Mouse (Mus musculus): ENCODE measurements around the gene Enox1.

Enox1 gene

DNA sequence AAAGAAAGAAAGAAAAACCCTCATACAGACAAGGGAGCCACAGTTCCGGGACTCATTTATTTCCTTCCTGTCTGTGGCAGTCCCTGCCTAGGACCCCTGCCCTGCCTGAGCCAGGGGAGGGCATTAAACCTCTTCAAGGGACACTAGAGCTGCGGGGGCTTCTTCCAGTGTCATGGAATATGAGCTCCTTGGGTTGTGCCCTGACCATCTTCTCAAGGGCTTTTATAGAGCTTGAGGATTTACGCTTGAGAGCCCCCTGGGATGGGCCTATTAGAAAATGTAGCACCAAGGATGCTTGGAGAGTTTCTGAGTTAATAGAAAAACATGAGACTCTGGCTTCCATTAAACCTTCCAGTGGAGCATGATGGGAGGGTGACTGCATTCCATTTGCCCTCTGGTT lies 39.7 kb downstream of the Enox1 start:
- DNase-seq (ENCODE audit: low spot score) = no peak

DNA sequence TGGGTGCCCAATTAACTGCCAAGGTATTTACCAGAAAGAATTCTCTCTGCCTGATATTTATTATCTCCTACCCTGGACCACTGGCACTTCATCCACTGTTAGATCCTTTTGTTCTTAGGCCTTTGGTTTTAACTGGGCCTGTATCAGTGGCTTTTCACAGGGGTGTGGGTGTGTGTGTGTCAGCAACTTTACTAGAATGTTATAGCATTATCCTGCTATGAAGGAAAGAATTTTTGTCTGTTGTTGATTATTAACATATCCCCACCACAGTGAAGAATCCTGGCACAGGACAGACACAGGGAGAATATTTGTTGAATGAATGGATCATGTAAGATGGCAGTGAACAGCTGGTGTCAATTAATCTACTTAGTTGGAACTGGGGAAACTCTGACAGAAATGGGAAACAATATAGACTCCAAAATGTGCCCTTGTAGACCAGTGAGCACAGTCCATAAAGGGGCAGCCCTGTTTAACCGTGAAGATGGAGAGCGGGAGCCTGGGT lies 40.9 kb downstream of the Enox1 start:
- DNase-seq (ENCODE audit: low spot score) = no peak

DNA sequence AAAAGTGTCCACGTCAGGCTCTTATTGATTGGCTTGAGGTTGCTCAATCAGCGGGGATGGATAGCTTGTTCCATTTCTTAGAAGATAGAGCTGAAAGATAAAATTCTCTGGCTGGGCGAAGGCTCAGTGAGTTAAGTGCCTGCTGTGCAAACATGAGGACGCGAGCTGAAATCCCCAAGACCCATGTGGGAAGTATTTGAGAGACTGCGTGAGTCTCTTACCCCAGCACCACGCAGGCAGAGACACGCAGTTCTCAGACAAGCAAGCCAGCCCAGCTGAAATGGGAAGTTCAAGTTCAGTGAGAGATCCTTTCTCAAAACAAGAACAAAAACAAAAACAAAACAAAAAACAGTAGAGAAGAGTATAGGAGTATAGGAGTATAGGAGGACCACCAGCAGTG lies 54.3 kb downstream of the Enox1 start:
- DNase-seq (ENCODE audit: low spot score) = no peak

DNA sequence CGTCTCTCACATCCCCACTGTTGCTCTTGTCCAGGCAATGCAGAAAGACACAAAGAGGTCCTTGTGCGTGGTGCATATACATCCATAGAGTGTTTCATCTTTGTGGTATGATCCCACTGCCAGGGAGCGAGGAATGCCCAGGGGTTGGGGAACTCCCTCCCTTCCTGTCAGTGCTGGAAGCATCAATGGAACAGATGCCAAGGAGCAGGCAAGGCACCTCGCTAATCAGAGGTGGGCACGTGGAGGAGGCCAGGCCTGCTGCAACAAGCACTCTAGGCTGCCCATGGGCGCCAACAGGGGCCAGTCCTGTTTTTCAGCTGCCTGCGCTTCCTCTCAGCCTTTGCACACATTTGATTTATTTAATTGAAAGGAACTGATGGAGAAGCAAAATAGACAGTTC lies 56.6 kb downstream of the Enox1 start:
- no peak for DNase-seq (ENCODE audit: low spot score)

DNA sequence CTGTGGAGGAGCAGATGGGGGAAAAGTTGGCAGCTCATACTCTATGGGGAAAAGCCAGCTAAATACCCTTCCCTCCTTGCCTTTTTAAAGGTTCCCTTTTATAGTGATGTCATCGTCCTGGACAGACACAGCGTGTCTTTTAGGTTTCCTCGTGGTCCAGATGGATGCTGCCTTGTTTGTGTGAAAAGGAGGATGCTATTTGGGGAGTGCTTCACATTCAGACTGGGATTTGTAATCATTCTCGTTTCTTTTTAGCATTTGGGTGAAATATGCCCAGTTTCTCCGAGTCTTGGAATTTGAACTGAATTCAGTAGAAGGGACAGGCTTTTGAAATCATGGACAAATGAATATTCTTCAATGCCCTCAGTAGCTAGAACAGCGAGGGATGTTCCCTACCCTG lies 58.3 kb downstream of the Enox1 start:
- DNase-seq (ENCODE audit: low spot score) = no peak

DNA sequence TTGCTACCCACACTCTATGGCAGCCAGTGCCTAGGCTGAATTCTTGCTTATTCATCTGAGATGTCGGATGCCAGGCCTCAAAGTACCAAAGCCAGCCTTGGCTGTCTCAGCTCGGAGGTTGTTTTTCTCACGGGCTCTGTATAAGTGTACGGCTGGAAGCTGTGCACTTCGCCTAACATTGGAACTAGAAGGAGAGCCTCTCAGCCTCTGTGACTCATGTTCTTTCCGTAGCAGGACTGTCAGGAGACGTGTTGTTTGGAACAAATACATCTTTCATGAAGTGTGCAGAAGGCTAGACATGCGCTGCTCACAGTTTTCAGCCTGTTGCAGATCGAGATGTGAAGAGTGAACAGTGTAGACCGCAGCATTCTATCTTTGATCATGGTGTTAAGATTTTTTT lies 68.8 kb downstream of the Enox1 start:
- DNase-seq (ENCODE audit: low spot score) = no peak

DNA sequence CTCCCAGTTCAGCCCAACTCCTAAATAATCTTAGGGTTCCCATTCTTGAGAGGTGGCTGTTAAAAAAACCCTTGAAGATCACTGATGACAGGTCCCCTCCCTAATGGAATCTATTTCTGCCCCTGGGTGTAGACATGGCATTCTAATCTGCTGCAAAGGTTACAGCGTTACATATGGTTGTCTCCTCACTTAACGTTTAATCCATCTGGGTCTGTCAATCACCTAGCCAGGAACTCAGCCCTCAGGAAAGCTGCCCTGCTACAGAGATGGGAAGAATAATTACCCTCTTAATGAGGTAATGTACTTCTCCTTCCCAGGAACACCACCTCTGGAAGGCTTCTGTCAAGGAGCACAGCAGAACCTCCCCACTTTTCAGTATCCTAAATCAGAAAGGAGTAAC lies 82.2 kb downstream of the Enox1 start:
- DNase-seq (ENCODE audit: low spot score) = no peak

DNA sequence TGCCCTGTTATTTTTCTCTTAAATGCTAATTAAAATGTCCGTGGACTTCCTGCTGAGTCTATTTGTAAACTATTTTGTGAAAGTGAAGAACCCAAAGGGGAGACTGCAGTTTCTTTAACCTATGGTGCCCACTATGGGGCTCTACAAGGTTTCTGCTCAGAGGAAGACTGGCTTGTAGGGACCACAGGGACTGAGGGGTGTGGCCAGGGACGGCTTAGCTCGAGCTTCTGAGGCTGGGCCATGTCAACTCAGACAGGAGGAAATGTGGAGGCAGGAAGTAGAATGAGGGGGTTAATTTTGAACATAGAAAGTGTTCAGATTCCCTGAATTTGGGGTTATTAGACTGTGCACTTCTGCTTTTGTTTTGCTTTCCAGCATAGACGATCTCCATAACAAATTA lies 82.8 kb downstream of the Enox1 start:
- no peak for DNase-seq (ENCODE audit: low spot score)

DNA sequence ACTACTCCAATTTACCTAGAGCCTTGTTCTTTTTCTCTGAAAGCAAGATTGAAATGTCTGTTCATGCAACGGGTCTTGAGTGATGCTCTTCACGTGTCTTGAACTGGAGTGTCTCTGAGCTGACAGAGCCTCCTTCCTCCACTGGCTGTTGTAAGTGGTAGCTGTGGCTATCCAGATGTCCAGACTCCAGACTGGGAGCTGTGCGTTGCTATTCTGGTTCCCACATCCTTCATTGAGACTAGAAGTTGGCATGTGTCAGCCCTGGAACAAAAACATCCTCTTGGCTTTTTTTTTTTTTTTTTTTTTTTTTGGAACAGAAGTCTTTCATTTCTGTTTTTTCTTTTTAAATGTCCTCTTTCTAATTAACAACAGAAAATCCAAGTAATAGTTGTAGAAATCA lies 90.4 kb downstream of the Enox1 start:
- no peak for DNase-seq (ENCODE audit: low spot score)

DNA sequence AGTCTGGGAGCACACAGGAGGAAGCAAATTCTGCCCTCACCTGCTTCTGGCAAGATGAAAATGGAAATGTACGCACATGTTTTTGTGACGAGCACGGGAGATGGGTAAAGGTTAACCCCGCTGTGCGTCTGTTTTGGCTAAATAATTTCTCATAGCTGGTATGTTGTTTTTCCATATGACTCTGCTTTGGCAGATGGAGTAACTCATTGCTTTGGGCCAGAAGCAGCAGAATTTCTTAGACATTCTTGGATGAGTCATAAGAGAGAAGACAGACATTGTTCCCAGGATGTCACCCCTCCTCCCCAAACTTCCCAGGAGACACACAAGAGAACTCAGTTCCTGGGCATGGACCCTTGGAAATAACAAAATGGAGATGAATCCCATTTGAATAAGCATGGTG lies 91.9 kb downstream of the Enox1 start:
- DNase-seq (ENCODE audit: low spot score) = no peak

DNA sequence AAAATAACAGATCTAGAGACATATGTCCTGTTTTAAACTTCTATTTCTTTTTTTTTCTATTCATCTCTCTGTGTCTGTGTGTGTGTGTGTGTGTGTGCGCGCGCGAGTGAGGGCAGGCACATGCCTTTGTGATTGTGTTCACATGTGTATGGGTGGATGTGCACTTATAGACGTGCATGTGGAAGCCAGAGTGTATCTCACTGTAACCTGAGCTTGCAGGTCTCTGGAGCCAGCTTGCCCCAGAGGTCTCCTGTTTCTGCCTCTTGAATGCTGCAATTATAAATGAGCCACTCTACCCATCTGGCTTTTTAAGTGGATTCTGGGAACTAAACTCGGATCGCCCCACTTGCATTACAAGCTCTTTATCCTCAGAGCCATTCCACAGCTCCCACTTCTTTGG lies 92.4 kb downstream of the Enox1 start:
- no peak for DNase-seq (ENCODE audit: low spot score)

DNA sequence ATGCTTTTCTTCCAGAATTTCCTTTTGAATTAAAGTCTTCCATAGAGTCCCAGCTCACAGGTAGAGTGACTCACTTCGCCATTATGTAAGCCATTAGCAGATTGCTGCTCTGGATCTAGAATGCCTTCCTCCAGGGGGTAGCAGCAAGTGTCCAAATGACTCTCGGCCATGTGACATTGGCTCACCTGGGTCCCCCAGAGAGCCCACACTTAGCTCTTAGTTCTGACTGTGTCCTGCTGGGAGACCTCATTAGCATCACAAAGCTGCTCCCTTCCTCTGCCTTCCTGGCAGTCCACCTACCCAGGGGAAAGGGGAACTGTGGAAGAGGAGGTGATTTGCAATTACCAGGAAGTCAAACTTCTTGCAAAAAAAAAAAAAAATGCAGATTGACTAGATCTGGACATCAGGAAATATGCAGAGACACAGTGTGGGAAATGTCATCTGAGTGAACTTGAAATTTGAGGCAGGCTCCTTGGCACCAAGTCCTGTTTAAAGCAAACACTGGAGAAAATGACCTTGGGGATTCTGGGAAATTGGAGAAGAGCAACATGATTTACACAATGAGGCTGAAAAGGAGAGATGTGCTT lies 94.2 kb downstream of the Enox1 start:
- no peak for DNase-seq (ENCODE audit: low spot score)

DNA sequence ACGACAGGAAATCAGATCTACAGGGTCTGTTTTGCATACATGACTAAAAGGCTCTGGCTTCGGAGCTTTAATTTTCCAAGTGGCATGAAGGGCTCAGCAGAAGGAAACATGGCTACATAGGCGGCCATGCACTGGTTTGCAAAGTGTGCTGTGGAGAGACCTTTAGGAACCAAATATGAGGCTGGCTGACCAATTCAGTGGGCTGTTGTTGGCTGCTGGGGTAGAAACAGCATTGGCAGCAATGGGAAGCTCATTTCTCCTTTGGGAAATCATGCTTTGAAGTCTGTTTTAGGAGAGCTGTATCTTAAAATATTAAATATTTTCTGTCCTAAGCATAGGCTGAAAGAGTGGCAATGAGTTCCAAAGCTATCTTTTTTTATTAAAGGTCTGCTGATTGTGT lies 98.6 kb downstream of the Enox1 start:
- DNase-seq (ENCODE audit: low spot score) = no peak

DNA sequence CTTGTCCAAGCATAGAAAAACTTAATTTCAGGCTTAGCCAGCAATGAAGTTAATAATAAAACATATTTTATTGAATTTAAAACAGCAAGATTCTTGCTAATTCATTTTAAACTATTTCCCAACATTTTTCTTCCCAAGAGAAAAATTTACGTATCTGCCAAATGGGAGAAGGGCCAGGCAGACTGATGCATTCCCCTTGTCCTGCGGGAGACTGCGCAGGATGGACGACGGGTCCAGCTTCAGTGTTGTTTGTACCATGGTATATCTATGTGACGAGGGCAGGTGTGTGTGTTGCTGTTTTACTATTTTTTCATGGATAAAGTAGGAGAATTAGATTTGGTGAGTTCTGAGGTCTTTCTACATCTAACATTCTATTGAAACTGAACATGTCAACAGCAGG lies 99.1 kb downstream of the Enox1 start:
- no peak for DNase-seq (ENCODE audit: low spot score)

DNA sequence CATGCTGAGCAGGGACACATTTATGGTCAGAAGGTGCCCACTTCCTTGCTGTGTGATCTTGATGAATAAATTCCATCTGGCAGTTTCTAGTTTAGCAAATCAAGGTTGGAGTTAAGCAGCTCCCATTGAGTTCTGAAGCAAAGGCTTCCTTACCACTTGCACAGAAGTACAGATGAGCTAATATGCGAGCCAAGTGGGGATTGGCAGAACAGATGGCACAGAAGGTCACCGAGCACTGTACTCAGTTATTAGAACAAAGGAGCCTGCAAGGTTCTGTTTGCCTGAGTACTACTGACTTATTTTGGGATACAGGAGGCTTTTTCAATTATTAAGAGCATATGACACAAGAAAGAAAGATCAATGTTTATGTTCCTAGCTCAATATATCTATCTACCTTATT lies 100.4 kb downstream of the Enox1 start:
- DNase-seq (ENCODE audit: low spot score) = no peak

DNA sequence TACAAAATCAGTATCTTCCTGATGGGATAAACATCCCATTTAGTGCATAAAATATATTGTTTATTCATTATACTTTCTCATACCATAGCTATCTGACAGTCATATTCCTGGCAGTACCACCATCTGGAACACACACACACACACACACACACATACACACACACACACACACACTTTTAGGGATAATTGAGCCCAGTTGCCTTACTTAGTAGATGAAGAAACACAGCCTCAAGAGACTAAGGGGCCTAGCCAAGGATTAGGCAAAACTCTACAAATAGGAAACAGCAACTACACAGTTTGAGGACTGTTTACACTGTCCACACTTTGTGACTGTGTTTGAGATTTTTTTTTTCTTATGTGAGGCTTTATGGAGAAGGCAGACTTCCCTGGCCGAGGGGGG lies 100.9 kb downstream of the Enox1 start:
- no peak for DNase-seq (ENCODE audit: low spot score)

DNA sequence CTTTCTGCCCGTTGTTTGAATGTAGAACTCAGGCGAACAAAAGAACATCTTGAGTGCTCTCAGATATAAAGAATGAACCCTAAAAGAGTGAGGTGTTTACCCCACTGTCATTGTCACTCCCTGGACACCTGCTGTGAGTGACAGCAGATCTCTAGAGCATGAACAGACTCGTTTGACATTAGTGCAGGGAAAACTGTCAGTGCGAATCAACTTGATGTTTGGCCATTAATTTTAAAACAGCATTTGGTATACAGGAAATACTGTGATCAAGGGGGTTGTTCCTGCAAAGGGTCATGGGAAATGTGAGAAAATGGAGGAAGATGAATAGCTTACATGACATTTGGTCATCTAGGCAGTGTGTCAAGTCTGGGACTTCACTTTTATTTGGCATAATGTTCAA lies 101.6 kb downstream of the Enox1 start:
- DNase-seq (ENCODE audit: low spot score) = no peak

DNA sequence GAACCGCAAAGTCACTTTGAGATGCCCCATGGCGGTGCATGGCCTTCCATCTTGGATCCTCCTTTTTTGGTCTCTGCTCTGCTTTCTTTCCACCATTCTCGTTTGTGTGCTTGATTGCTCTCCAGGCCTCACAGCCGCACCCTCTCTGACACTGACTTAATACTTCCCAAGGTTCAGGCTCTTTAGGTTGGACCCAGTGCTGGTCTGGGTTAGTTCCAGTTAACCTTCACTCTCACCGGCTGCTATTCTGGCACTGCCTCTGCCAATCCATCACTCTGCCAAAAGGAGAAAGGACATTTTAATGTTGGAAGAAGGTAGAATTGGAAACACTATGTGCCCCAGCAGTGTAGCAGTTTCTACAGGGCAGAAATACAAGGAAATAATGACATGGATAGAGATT lies 103.1 kb downstream of the Enox1 start:
- no peak for DNase-seq (ENCODE audit: low spot score)

DNA sequence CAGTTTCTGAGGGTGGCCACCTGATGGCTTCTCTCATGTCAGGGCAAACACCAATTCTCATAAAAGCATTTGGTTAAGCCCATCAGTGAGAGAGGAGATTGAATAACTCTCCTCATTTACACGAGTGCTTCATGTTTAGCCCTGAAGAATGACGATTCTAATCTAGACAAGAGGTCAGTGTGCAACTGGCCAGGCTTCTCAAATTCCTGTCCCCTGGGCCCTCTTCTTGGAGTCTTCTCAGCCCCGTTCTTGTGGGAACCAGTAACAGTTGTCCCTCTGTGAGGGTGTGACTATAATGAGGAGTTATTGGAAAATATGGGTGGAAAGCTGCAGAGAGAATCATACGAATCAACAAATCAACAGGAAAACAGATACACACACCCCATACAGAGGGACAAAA lies 103.5 kb downstream of the Enox1 start:
- DNase-seq (ENCODE audit: low spot score) = no peak

DNA sequence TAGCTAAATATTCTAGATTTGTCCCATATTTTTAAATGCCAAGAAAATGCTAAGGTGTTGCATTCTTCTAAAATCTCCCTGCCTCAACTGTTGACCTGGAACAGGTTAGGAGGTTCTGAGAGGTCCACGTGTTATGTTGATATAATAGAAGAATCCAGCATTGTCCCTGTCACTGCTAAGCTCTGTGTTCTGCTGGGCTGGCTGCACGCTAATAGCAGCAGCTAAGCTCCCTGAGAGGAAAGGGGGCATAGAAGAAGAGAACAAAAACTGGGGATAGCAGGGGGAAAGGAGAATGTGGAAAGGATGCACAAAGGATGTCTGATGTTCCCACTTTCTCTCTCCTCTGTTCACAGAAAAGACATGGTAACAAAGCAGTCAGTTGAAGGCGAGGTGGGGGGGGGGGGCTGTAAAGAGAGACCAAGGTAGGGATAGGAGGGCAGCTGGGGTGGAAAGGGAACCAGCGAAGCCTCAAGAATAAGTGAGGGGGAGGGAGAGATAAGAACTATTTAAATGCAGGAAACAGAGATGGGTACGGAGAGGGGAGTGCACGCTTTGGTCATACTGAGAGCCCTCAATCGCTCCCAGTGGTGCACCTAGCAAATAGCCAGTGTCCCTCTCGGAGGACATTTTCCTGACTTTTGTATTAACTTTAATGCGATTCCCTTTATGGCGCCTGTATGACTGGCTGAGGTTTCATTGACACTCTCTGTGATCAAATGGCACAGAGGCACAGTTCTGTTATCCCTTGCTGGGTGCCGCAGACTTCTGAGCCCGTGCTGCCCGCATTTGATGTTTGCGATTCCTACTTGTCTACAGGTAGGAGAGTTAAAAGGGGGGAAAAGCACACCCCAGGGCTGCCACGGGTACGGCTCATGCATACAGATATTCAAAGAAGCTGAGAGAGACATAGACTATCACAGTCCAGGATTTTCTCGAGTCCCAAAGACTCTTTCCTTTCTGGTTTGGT lies 110.5 kb downstream of the Enox1 start:
- no peak for DNase-seq (ENCODE audit: low spot score)

DNA sequence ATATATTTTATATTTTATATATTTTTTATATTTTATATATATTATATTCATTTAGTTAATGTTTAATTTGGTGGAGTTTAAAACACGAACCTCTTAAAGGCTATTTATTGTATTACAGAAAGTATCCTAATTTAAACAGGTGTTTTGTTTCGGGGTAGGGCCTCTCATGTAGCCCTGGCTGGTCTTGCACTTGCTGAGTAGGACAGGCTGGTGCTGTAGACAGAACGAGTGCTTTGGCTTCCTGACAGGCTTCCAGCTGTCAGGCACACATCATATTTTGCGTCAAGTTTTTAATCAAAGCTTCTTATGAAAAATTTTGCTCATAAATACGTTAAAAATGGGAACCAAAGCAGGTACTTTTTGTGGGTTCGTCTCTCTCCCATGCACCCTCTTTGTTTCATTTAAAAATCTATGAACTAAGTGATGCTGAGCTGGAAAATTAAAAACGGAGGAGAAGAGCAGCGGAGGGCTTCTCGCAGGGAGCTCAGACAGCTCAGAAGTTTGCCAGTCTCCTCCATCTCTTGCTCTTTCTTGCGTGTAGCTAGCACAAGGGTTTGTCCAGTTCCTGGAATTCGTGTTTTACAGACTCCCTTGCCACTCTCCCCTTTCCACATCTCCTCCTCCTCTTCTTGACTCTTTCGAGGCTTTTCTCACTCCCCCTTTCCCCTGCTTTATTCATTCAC lies 115.8 kb downstream of the Enox1 start:
- no peak for DNase-seq (ENCODE audit: low spot score)

DNA sequence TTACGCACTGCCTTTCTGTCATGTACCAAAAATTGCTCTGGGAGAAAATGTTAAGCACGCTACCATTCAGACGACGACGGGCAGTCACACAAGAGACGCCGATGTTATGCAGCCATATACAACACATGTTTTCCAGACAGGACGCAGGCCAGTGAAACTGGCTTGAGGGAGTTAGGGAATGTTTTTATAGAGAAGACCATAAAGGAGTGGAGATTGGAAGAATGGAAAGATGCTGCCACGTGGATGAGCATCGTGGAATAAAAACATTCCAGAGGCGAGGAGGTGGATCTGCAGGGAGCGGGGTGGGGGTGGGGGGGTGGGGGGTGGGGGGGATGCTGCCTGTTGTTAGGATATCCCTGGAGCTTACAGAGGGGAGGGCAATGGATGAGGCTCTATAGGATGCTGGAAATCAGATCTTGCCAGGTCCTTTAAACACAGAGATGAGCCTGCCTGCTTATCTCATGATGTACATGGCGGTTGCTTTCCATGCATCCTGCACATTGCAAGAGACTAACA lies 116.4 kb downstream of the Enox1 start:
- no peak for DNase-seq (ENCODE audit: low spot score)

DNA sequence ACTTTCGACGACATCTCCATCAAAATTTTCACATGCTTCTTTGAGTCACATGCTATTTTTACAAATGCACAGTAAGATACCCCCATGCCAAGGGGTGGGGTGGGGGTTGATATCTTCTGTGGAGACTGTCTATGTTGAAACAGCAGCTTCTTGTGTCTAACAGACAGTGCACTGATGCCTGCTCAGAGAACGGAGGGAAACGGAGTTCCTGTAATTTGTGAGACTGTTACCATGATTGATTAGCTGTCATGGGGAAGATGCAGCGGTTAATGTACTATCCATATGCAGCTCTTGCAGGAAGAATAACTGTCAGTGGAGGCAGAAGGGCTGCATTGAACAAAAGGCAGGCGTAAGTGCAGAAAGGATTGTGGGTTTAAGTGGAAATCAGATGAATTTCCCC lies 117.2 kb downstream of the Enox1 start:
- no peak for DNase-seq (ENCODE audit: low spot score)

Data from yolk sac, embryonic 10.5 days (tissue).